Mouse (Mus musculus) ES-Bruce4 (cell line): ENCODE data around the gene Dusp13. TPM values are rescaled to one million over a fixed set of nuclear protein-coding genes. Genes with fewer than 3 reads are reported as not detected.

ENCODE experiments used
- H3K27ac ChIP-seq: 2 replicates; pipeline ENCODE4 v1.5.1; 2012; ENCODE audit warnings: low read length, inconsistent platforms; ENCODE audit not compliant: insufficient read depth
- H3K27me3 ChIP-seq: 2 replicates; pipeline ENCODE4 v1.6.1; 2012; ENCODE audit warnings: mild to moderate bottlenecking, low read length, inconsistent platforms; ENCODE audit not compliant: control insufficient read depth, poor library complexity, insufficient read depth, severe bottlenecking
- H3K36me3 ChIP-seq: 2 replicates; pipeline ENCODE4 v1.6.1; 2012; ENCODE audit warnings: inconsistent platforms, mild to moderate bottlenecking, low read length, moderate library complexity; ENCODE audit not compliant: control insufficient read depth, poor library complexity, insufficient read depth, severe bottlenecking
- H3K4me1 ChIP-seq: one replicate; pipeline ENCODE4 v1.8.1; 2011; ENCODE audit warnings: low read length; ENCODE audit not compliant: control insufficient read depth, insufficient read depth
- H3K4me3 ChIP-seq: 2 replicates; pipeline ENCODE4 v1.5.1; 2011; ENCODE audit warnings: low read depth, mild to moderate bottlenecking, low read length
- H3K9ac ChIP-seq: 2 replicates; pipeline ENCODE4 v1.6.1; 2012; ENCODE audit warnings: low read depth, mild to moderate bottlenecking, inconsistent platforms; ENCODE audit not compliant: poor library complexity, severe bottlenecking
- H3K9me3 ChIP-seq: replicated peaks from 2 replicates; pipeline ENCODE4 v1.6.1; 2012; ENCODE audit warnings: mild to moderate bottlenecking, low read length, inconsistent platforms; ENCODE audit not compliant: control insufficient read depth, poor library complexity, insufficient read depth, severe bottlenecking
- CTCF ChIP-seq: IDR thresholded peaks from one replicate; pipeline ENCODE4 v1.8.1; 2011; ENCODE audit warnings: low read depth, low read length
- EP300 ChIP-seq: IDR thresholded peaks from 2 replicates; pipeline ENCODE4 v1.6.1; 2011; ENCODE audit warnings: low read depth, low read length; ENCODE audit not compliant: insufficient read depth
- POLR2A ChIP-seq: IDR thresholded peaks from one replicate; pipeline ENCODE4 v1.8.1; 2011; ENCODE audit warnings: low read length; ENCODE audit not compliant: insufficient read depth
- polyA plus RNA-seq: library from polyadenylated mRNA; stranded (reverse); fragments of >200 nt; gene quantifications from 2 replicates; pipeline ENCODE4 v1.2.4, GENCODE M21; 2011; ENCODE audit warnings: low read depth; ENCODE audit not compliant: missing spikeins, insufficient read depth, insufficient read length

The Dusp13 gene
- polyA plus RNA-seq, 1 experiment, result not detected

GRCm38 (mm10) chr14:21787374-21787773 is 36.4 kb upstream of the Dusp13 start:
- no peaks in the 10 kb centered on the region for H3K9me3 ChIP-seq
- H3K9ac ChIP-seq, result no peak overlapping the region
- H3K4me3 ChIP-seq, result no peak overlapping the region
- H3K27ac ChIP-seq, result no peak overlapping the region
- H3K27me3 ChIP-seq, result no peaks in the 10 kb centered on the region
- TF ChIP-seq EP300 (no peak), CTCF (no peak), POLR2A (no peak)
- H3K36me3 ChIP-seq, result no peaks in the 10 kb centered on the region; the same call in 1 of the 2 replicates
- no peaks in the 10 kb centered on the region for H3K4me1 ChIP-seq

GRCm38 (mm10) chr14:21786500-21786899 is 35.5 kb upstream of the Dusp13 start:
- Histone ChIP-seq H3K9me3 (no peaks in the 10 kb centered on the region), H3K9ac (no peak overlapping the region), H3K27ac (no peak overlapping the region), H3K27me3 (no peaks in the 10 kb centered on the region), H3K4me1 (no peaks in the 10 kb centered on the region), H3K4me3 (no peak overlapping the region), H3K36me3 (no peaks in the 10 kb centered on the region; the same call in 1 of the 2 replicates)
- no peak for TF ChIP-seq EP300
- TF ChIP-seq CTCF, result no peak
- TF ChIP-seq POLR2A, result no peak

DNA sequence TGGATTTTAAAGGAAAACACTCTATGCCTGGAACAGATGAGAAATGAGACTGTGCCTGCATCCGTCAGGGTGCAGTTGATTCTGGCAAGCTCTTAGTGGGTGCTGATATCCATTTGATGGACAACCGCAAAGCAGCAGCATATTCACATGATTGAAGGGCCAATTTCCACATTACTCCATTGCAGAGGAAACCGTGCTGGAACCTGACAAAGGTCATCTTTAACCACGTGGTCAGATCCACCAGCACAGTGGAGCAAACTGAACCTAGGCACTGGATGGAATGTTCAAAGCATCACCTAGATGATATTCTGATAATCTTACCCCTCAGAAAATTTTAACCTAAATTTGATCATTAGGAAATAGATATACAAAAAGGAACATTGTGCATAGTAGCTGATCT is 25.2 kb upstream of the Dusp13 start:
- H3K36me3 ChIP-seq, result peaks cover 18% of the 10 kb centered on the region

GRCm38 (mm10) chr14:21773946-21774345 is 23.0 kb upstream of the Dusp13 start:
- TF ChIP-seq POLR2A (no peak), EP300 (no peak), CTCF (no peak)
- no peak overlapping the region for H3K4me3 ChIP-seq

More for the DNA sequence above, 25.2 kb upstream of the Dusp13 start:
- no peak for TF ChIP-seq EP300
- no peak for TF ChIP-seq CTCF
- no peak for TF ChIP-seq POLR2A
- no peaks in the 10 kb centered on the region for H3K4me1 ChIP-seq
- no peak overlapping the region for H3K27ac ChIP-seq
- no peak overlapping the region for H3K9ac ChIP-seq
- no peaks in the 10 kb centered on the region for H3K27me3 ChIP-seq
- no peak overlapping the region for H3K4me3 ChIP-seq
- H3K9me3 ChIP-seq, result peaks cover 4% of the 10 kb centered on the region

DNA sequence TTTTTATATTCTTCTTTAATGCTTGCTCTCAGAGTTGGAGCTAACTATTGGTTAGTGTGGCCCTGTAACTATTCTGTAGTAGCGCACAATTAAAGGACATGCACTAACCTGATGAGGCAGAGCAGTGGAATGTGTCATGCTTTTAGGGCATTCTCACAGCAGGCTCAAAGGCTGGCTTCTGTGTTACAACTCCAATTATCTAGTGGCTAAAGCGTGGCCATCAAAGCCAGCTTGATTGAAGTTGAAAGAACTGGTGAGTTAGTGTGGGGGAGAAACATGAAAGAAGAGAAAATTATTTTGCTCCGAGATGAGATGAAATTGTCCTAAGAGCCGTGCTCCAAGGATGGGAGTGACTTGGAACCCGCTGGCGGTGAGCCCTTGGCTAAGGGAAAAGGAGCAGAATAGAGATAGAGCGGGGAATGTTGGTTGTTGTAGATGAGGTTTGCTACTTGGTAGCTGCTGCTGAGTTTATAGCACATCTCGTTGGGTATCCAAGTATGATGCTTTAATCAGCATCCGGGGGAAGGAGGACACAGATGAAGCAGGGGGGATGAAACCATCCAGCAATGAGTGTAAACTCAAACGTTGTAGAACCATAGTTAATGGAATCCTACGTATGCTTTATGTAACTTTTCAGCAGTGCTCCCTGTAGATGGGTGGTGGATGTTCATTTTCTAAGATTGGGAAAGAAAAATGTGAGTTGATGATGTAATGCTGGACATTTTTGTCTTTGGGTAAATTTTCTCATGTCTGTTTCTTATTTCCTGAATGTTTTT is 21.7 kb upstream of the Dusp13 start:
- Histone ChIP-seq H3K9me3 (0 out of 2 replicates have a peak, but pooled peaks cover under 1% of the 10 kb centered on the region), H3K27ac (no peak overlapping the region)
- TF ChIP-seq POLR2A (no peak), EP300 (no peak), CTCF (no peak)

More at GRCm38 (mm10) chr14:21773946-21774345, 23.0 kb upstream of the Dusp13 start:
- H3K36me3 ChIP-seq, result peaks cover 13% of the 10 kb centered on the region
- H3K9ac ChIP-seq, result no peak overlapping the region
- H3K27me3 ChIP-seq, result no peaks in the 10 kb centered on the region
- H3K27ac ChIP-seq, result no peak overlapping the region
- H3K4me1 ChIP-seq, result peaks cover 2% of the 10 kb centered on the region
- peaks cover 4% of the 10 kb centered on the region for H3K9me3 ChIP-seq

GRCm38 (mm10) chr14:21766398-21766958 is 15.5 kb upstream of the Dusp13 start:
- no peak overlapping the region for H3K9ac ChIP-seq
- peaks cover 2% of the 10 kb centered on the region for H3K4me1 ChIP-seq
- no peaks in the 10 kb centered on the region for H3K36me3 ChIP-seq
- no peak overlapping the region for H3K4me3 ChIP-seq
- no peak overlapping the region for H3K27ac ChIP-seq
- TF ChIP-seq EP300 (no peak), POLR2A (no peak), CTCF (no peak)
- no peaks in the 10 kb centered on the region for H3K9me3 ChIP-seq
- H3K27me3 ChIP-seq, result no peaks in the 10 kb centered on the region

More for the DNA sequence above, 21.7 kb upstream of the Dusp13 start:
- Histone ChIP-seq H3K9ac (no peak overlapping the region), H3K36me3 (peaks cover 10% of the 10 kb centered on the region), H3K4me1 (peaks cover 2% of the 10 kb centered on the region), H3K4me3 (no peak overlapping the region), H3K27me3 (no peaks in the 10 kb centered on the region)
